Mouse (Mus musculus): ENCODE measurements around the gene Olfr1255.

The Olfr1255 gene

GRCm38 (mm10) chr2:89811751-89812150 lies at the start of gene Olfr1255:
TSS of gene Olfr1255 (plus strand) at chr2:89812051.
- DNase-seq (ENCODE audit: low read depth, low spot score) = no peak

- DNase-seq (ENCODE audit: low read depth, low spot score) = no peak
Measured at GRCm38 (mm10) chr2:89793519-89793918, 18.3 kb upstream of the Olfr1255 start, which contains the start of gene Olfr1254. TSS of gene Olfr1254 (minus strand) at chr2:89793619.

GRCm38 (mm10) chr2:89799583-89799982 lies 12.3 kb upstream of the Olfr1255 start:
- no peak for DNase-seq (ENCODE audit: low read depth, low spot score)

GRCm38 (mm10) chr2:89810751-89811150 lies 1.1 kb upstream of the Olfr1255 start:
- no peak for DNase-seq (ENCODE audit: low read depth, low spot score)

- DNase-seq (ENCODE audit: low read depth, low spot score) = no peak
Measured at GRCm38 (mm10) chr2:89820216-89820615, 8.4 kb downstream of the Olfr1255 start.

- no peak for DNase-seq (ENCODE audit: low read depth, low spot score)
Measured at GRCm38 (mm10) chr2:89841455-89841854, 29.6 kb downstream of the Olfr1255 start, which contains the start of gene Olfr1256. TSS of gene Olfr1256 (minus strand) at chr2:89841555.

- DNase-seq (ENCODE audit: low read depth, low spot score) = no peak
Measured at GRCm38 (mm10) chr2:89848105-89848504, 36.3 kb downstream of the Olfr1255 start, which contains the start of gene Olfr48. TSS of gene Olfr48 (minus strand) at chr2:89848205.

- no peak for DNase-seq (ENCODE audit: low read depth, low spot score)
Measured at GRCm38 (mm10) chr2:89849230-89849629, 37.4 kb downstream of the Olfr1255 start.
